Mouse (Mus musculus) kidney, embryonic 16.5 days (tissue): ENCODE data around the gene Slc11a1. TPM values are rescaled to one million over a fixed set of nuclear protein-coding genes. Genes with fewer than 3 reads are reported as not detected.

Experiments
- ATAC-seq: fragments of 200-750 bp; cut with Nextera tagmentation; 2 replicates; pipeline ENCODE4 v1.8.0; 2017; ENCODE audit warnings: moderate TSS enrichment; ENCODE audit not compliant: low FRiP score, low TSS enrichment
- H3K27ac ChIP-seq: fragments of 300-500 bp; sonication (generic); 2 replicates; pipeline ENCODE4 v1.5.1; 2014; ENCODE audit warnings: low read length
- H3K27me3 ChIP-seq: fragments of 300-500 bp; sonication (generic); 2 replicates; pipeline ENCODE4 v1.6.1; 2014; ENCODE audit warnings: low read length, control low read depth, mixed read lengths; ENCODE audit not compliant: insufficient read depth
- H3K36me3 ChIP-seq: fragments of 300-500 bp; sonication (generic); 2 replicates; pipeline ENCODE4 v1.6.1; 2014; ENCODE audit warnings: low read length, control low read depth, mixed read lengths; ENCODE audit not compliant: insufficient read depth
- H3K4me1 ChIP-seq: fragments of 300-500 bp; sonication (generic); 2 replicates; pipeline ENCODE4 v1.6.1; 2014; ENCODE audit warnings: low read length, control low read depth, mixed read lengths; ENCODE audit not compliant: insufficient read depth
- H3K4me2 ChIP-seq: fragments of 300-500 bp; sonication (generic); replicated peaks from 2 replicates; pipeline ENCODE4 v1.6.1; 2014; ENCODE audit warnings: low read depth, low read length
- H3K4me3 ChIP-seq: fragments of 300-500 bp; sonication (generic); 2 replicates; pipeline ENCODE4 v1.5.1; 2014; ENCODE audit warnings: mild to moderate bottlenecking, low read length
- H3K9ac ChIP-seq: fragments of 300-500 bp; sonication (generic); replicated peaks from 2 replicates; pipeline ENCODE4 v1.6.1; 2014; ENCODE audit warnings: low read length
- H3K9me3 ChIP-seq: fragments of 300-500 bp; sonication (generic); 2 replicates; pipeline ENCODE4 v1.6.1; 2016; ENCODE audit warnings: low read length, control low read depth
- WGBS: fragments of 180-500 bp; shearing (Covaris S2); extraction: QIAGEN DNeasy Blood & Tissue Kit; methylation state at CpG from one replicate; pipeline ENCODE4 v1.1.7; 2014; 5-methylcytosine and 5-hydroxymethylcytosine counted together
- polyA plus RNA-seq: library from polyadenylated mRNA; unstranded; fragments of >200 nt; fragmentation: Nextera tagmentation; extraction: Ambion mirVana; gene quantifications from 2 replicates; pipeline ENCODE4 v1.2.1, GENCODE M21; 2015

Slc11a1 gene
- polyA plus RNA-seq, 1 experiment from 2014 or later: 5.4 TPM

DNA sequence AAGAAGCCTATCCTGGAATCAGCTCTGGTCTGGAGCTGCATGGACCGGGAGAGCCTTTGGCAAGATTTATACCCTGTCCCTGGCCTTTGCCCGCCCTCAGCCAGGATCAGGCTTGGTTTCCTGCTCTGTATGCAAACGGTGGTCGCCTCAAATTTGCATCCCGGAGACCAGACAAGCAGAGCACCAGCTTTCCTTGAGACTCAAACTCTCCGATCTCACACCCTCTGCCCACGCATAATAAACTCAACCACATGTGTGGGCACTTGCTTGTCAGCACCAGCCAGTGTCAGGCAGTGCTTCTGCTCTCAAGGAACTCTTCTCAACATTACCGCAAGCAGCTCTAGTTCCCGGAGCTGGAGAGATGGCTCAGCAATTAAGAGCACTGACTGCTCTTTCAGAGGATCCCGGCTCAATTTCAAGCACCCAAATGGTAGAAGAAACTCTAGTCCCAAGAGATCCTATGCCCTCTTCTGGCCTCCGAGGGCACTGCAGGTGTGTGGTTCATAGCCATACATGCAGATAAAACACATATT, 23.0 kb downstream of the Slc11a1 start:
- Histone ChIP-seq H3K4me2 (peak overlapping the region; percentile 67), H3K27ac (peak overlapping the region; percentile 89), H3K9ac (peak overlapping the region; percentile 62), H3K9me3 (no peaks in the 10 kb centered on the region), H3K4me1 (peaks cover 15% of the 10 kb centered on the region), H3K4me3 (peak overlapping the region; percentile 35), H3K27me3 (no peaks in the 10 kb centered on the region), H3K36me3 (peaks cover 22% of the 10 kb centered on the region)
- 3% methylated on average over 11 of the region's 11 CpGs for WGBS
- ATAC-seq: peak; percentile 73

DNA sequence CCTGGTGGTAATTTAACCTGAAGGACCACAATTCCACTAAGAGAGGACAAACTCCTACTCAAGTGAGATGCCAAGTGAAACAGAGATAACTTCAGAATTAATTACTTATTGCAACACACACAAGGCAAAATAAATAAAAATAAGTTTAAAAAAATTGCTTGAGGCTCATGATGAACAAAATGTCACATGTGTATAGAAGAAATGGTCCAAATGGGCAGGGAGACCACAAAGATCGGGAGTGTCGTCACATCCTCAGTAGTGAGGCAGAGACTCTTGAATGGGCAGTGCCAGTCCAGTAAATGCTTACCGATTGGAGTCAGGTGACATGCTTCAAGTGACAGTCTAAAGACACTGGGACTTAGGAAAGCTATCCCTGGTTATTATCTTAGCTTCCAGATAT, 25.5 kb downstream of the Slc11a1 start:
- WGBS: 84% methylated on average over 3 of the region's 3 CpGs
- no peak for ATAC-seq
- H3K9me3 ChIP-seq: no peaks in the 10 kb centered on the region
- H3K4me3 ChIP-seq: no peak overlapping the region
- no peak overlapping the region for H3K4me2 ChIP-seq
- H3K27ac ChIP-seq: no peak overlapping the region
- no peak overlapping the region for H3K9ac ChIP-seq
- H3K36me3 ChIP-seq: no peaks in the 10 kb centered on the region
- peaks cover 3% of the 10 kb centered on the region; the same call in 1 of the 2 replicates for H3K4me1 ChIP-seq
- no peaks in the 10 kb centered on the region for H3K27me3 ChIP-seq

DNA sequence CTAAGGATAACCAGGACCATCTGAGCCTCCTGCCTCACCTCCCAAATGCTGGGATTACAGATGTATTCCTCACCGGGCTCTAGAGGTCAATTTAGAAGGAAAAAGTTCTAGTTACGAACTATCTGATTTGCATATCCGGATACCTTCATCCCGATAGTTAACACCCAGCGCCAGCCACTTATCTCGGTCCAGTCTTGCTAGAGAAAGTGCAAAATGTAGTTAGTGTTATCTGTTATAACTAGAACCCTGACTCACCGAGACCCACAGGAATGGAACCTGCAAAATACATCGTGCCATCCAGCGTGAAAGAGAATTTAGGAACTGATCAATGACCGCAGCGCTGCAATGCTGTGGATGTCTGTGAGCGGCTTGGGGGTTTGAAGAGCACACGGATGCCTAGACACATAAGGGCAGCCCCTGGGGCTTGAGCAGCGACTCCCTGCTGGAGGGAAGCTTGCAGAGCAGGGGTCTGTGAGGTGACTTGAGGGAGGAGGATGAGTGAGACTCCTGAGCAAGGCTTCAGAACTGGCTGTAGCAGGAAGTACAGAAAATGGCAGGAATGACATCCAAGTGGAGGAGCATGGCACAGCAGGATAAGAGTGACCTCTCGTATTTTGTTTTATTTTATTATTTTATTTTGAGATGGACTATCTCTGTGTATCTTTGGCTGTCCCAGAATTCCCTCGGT, 26.2 kb downstream of the Slc11a1 start:
- no peaks in the 10 kb centered on the region for H3K9me3 ChIP-seq
- no peak overlapping the region for H3K27ac ChIP-seq
- 0 out of 2 replicates have a peak overlapping the region, but pooled peaks have one; percentile 23 for H3K9ac ChIP-seq
- H3K4me3 ChIP-seq: no peak overlapping the region
- no peaks in the 10 kb centered on the region for H3K27me3 ChIP-seq
- peaks cover 3% of the 10 kb centered on the region; the same call in 1 of the 2 replicates for H3K4me1 ChIP-seq
- no peak for ATAC-seq
- 56% methylated on average over 16 of the region's 16 CpGs for WGBS
- no peak overlapping the region for H3K4me2 ChIP-seq
- H3K36me3 ChIP-seq: no peaks in the 10 kb centered on the region

DNA sequence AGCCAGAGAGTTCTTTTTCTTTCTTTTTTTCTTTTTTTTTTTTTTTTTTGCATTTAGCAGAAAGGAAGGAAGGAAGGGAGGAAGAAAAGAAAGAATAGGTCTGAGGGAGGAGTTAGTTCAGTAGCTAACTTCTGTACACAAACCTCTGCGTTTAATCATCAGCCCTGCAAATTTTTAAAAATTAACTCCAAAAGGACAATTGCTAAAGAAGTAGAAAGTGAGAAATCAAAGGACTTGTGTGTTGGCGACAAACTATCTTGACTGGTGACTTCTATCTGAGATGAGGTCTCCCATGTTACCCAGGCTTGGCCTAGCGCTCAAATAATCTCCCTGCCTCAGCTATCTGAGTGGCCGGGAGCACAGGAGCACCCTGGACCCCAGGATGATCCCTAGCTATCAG, 29.2 kb downstream of the Slc11a1 start:
- WGBS: 87% methylated on average over 4 of the region's 4 CpGs

DNA sequence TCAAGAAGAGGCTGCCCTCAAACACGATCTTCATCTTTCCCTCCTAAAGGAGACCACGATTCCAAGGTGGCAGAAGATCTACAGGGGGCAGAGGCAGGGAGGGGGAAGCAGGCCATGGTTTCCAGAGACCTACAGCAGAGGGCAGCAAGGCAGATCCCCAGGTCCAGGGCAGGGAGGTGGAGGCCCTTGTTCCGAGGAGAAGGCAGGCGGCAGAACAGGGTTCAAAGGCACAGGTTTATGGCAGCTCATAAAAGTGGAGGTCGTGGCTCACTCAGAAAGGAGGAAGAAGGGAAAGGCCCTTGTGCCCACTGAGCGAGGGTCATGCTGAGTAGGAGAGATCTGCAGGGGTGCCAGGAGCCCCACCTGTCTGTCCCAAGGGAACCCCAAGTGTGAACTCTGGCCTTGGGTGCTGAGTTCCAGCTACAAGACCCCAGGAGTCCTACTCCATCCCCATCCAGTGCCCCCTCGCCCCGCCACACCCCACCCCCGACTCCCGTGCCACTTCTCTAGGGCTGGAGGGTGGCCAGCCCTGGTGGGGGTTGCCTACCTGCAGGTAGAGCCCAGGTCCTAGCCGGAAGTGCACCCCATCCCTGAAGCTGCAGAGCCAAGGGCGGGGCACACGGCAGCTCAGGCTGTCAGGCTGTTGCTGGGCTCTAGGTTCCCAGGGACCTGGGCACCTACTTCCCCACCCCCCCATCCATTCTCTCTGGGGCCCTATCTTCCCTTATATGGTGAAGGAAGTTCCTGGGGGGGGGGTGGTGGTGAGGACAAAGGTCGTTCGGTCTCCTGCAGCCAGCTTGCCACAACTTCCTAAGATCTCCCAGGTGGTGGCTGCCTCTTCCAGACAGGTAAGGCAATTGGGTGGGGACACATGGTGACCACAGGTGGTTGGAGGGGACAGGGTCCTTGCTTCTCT, 33.9 kb downstream of the Slc11a1 start, which contains the start of gene Vil1:
Vil1 (plus strand) TSS at position 788 of the 916 bp plus-strand sequence.
- no peak within 1 kb of the TSS for H3K27ac ChIP-seq

More for the DNA sequence above, 29.2 kb downstream of the Slc11a1 start:
- no peak for ATAC-seq
- H3K36me3 ChIP-seq: no peaks in the 10 kb centered on the region
- no peak overlapping the region for H3K27ac ChIP-seq
- peaks cover 4% of the 10 kb centered on the region; the same call in 1 of the 2 replicates for H3K4me1 ChIP-seq
- no peak overlapping the region for H3K4me2 ChIP-seq
- no peaks in the 10 kb centered on the region for H3K27me3 ChIP-seq
- H3K9me3 ChIP-seq: no peaks in the 10 kb centered on the region
- H3K4me3 ChIP-seq: no peak overlapping the region
- no peak overlapping the region for H3K9ac ChIP-seq

DNA sequence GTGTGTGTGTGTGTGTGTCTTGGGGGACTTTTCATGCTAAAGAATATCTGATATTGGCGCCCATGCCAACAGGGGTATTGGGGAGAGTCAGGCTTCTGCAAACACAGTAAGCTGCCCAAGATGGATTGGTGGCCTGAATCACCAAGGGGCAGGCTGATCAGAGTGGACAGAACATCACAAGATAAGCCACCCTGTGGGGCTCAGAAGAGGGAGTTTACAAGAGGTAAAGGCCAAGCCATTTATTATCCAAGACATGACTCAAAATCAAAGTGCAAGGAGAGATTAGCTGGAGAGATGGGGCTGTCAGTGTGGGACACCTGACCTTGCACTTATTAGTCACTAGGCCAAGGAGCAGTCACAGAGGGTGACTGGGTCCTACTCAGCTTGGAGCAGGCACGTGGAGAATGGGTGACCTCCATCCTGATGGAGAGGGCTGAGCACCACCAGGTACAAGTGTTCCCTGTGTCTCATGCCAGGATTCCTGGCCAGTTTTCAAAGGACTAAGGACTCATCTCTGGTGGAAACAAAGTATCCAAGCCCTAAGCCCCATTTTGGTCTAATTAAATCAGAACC, 36.8 kb downstream of the Slc11a1 start:
- H3K4me1 ChIP-seq: peaks cover 7% of the 10 kb centered on the region; the same call in 1 of the 2 replicates
- H3K4me3 ChIP-seq: no peak overlapping the region
- no peaks in the 10 kb centered on the region for H3K36me3 ChIP-seq
- no peaks in the 10 kb centered on the region for H3K9me3 ChIP-seq
- WGBS: 66% methylated on average over 2 of the region's 2 CpGs
- no peak overlapping the region for H3K9ac ChIP-seq
- ATAC-seq: no peak
- no peaks in the 10 kb centered on the region for H3K27me3 ChIP-seq
- no peak overlapping the region for H3K27ac ChIP-seq
- no peak overlapping the region for H3K4me2 ChIP-seq

More for the DNA sequence above, 33.9 kb downstream of the Slc11a1 start, which contains the start of gene Vil1:
- 37% methylated on average over 12 of the region's 15 CpGs for WGBS
- peak within 1 kb of the TSS; percentile 24; the same call in 1 of the 2 replicates for H3K4me2 ChIP-seq
- no peaks in the 10 kb centered on the region for H3K27me3 ChIP-seq
- peak within 1 kb of the TSS; percentile 17; the same call in 1 of the 2 replicates for H3K9ac ChIP-seq
- peaks cover 4% of the 10 kb centered on the region; the same call in 1 of the 2 replicates for H3K4me1 ChIP-seq
- ATAC-seq: peak; percentile 66
- peak within 1 kb of the TSS; percentile 14; the same call in 1 of the 2 replicates for H3K4me3 ChIP-seq
- H3K36me3 ChIP-seq: no peaks in the 10 kb centered on the region
- no peaks in the 10 kb centered on the region for H3K9me3 ChIP-seq

DNA sequence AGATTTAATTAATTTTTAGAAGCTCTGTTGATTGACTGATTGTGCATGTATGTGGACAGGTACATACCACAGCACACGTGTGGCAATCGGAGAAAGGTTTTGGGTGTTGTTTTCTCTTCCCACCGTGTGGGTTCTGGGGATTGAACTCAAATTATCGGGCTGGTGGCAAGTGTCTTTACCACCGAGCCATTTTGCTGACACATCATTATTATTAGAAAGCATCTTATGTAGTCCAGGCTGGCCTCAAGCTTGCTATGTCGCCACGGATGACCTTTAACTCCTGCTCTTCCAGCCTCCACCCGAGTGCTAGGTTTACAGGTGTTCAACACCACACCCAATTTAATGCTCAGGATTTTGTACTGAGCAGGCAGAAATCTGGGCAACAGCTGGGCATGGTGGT, 37.7 kb downstream of the Slc11a1 start:
- H3K27ac ChIP-seq: no peak overlapping the region
- H3K9me3 ChIP-seq: no peaks in the 10 kb centered on the region
- 82% methylated on average over 8 of the region's 8 CpGs for WGBS
- no peaks in the 10 kb centered on the region for H3K27me3 ChIP-seq
- H3K4me1 ChIP-seq: peaks cover 7% of the 10 kb centered on the region; the same call in 1 of the 2 replicates
- H3K9ac ChIP-seq: no peak overlapping the region
- no peak overlapping the region for H3K4me2 ChIP-seq
- H3K4me3 ChIP-seq: no peak overlapping the region
- no peaks in the 10 kb centered on the region for H3K36me3 ChIP-seq
- ATAC-seq: no peak

DNA sequence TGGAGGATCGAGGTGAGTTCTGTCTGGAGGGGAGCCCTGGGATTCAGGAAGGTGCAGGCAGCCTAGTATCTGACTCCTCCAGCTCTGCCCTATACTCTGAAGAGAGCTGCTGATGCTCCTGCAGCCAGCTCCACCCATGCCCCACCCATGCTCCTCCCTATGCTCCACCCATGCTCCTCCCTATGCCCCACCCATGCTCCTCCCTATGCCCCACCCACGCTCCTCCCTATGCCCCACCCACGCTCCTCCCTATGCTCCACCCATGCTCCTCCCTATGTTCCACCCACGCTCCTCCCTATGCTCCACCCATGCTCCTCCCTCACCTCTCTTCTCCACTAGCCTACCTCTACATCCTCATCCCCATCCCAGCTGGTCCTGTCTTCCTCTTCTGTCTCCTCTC, 40.1 kb downstream of the Slc11a1 start:
- peak; percentile 60; the same call in 1 of the 2 replicates for ATAC-seq
- H3K36me3 ChIP-seq: no peaks in the 10 kb centered on the region
- no peak overlapping the region for H3K4me3 ChIP-seq
- H3K9me3 ChIP-seq: no peaks in the 10 kb centered on the region
- H3K4me1 ChIP-seq: 0 out of 2 replicates have a peak, but pooled peaks cover 12% of the 10 kb centered on the region
- WGBS: 34% methylated on average over 4 of the region's 4 CpGs
- H3K9ac ChIP-seq: no peak overlapping the region
- no peak overlapping the region for H3K4me2 ChIP-seq
- no peak overlapping the region for H3K27ac ChIP-seq
- no peaks in the 10 kb centered on the region for H3K27me3 ChIP-seq

DNA sequence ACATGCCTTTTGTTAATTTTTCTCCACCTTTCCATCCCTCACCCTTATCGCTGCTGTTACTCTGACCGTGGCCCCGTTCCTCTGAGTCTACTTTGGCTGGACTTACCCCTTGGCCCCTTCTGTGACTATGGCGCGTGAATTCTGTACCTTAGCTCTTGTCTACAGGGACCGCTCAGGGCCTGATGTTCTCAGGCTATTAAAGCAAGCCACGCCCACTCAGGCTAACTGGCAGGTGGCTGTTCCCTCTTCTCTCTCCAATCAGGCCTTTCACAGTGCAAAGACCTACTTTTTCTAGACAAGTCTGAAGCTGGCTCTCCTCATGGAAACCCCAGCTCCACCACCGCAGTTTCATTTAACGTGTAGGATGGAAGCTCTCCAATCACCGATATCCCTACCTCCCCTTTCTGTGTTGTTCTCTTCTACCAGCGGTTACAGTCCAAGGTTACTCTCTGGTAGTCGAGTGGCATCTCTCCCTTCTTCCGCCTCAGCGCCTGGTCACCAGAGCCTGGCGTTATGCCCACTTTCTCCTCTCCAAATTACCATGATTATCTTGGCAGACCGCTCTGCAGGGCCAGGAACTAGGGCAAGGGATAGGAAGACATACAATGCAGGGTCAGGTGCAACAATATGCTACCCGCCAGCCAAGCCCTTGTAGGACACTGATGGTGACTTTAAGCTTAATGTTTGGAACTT, 43.9 kb downstream of the Slc11a1 start:
- Histone ChIP-seq H3K9me3 (no peaks in the 10 kb centered on the region), H3K4me1 (0 out of 2 replicates have a peak, but pooled peaks cover 12% of the 10 kb centered on the region), H3K27ac (no peak overlapping the region), H3K27me3 (no peaks in the 10 kb centered on the region), H3K4me3 (no peak overlapping the region), H3K36me3 (no peaks in the 10 kb centered on the region), H3K9ac (no peak overlapping the region), H3K4me2 (no peak overlapping the region)
- 63% methylated on average over 17 of the region's 17 CpGs for WGBS
- no peak; the same call in 1 of the 2 replicates for ATAC-seq
